Mouse (Mus musculus): Measurements from ENCODE around the gene Fcgbp.
"Not testable (repeated sequence)": the region's sequence is repeated elsewhere in the genome, so short reads cannot be mapped to it uniquely, and the experiment has no call there.

The Fcgbp gene

GRCm38 (mm10) chr7:28151584-28152221 is 80.7 kb downstream of the Fcgbp start:
- DNase-seq = no peak

GRCm38 (mm10) chr7:28153595-28153994 is 82.6 kb downstream of the Fcgbp start:
- DNase-seq = not testable (repeated sequence)

- DNase-seq = no peak
Observed at GRCm38 (mm10) chr7:28159292-28159691, 88.3 kb downstream of the Fcgbp start.

- DNase-seq = no peak
Observed at GRCm38 (mm10) chr7:28159893-28160292, 88.9 kb downstream of the Fcgbp start.

- DNase-seq = no peak
Observed at GRCm38 (mm10) chr7:28161163-28161749, 90.2 kb downstream of the Fcgbp start.

- DNase-seq = no peak
Observed at GRCm38 (mm10) chr7:28165406-28165805, 94.4 kb downstream of the Fcgbp start.

- peak; percentile 46 for DNase-seq
Observed at GRCm38 (mm10) chr7:28168320-28169115, 97.5 kb downstream of the Fcgbp start.

- DNase-seq = peak; percentile 81
Observed at GRCm38 (mm10) chr7:28169489-28170422, 98.7 kb downstream of the Fcgbp start, which contains the start of gene Fbl. Gene Fbl, plus strand, starts transcription at chr7:28169710.

Data from cerebellum, adult 8-10 months (tissue).